Mouse (Mus musculus) right cerebral cortex, postnatal 25 days (tissue): ENCODE data around the gene Dact2.
A peak's percentile ranks its signal among the peaks of the same experiment; 100 is the strongest.

Experiments used
- DNase-seq: peaks from one replicate; pipeline ENCODE4 v3.0.0; 2022

Dact2 gene

DNA sequence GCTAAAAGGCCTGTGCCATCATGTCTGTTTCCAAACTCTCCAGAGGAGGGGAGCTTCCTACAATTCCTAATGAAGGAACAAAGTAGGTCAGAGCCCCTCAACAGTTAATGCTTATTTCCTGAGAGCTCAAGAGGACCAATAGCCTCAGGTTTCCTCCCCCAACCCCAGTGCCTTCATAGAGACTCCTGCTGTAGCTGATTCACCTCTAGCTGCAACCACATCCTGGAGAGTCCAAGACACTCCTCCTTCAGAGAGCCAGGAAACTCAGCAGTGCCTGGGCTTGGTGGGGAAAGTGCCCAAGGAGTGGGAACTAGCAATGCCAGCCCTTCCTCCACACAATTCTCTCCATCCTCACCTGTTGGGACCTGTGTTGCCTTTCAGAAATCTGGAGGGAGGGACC is 31.4 kb downstream of the Dact2 start:
- DNase-seq = no peak

DNA sequence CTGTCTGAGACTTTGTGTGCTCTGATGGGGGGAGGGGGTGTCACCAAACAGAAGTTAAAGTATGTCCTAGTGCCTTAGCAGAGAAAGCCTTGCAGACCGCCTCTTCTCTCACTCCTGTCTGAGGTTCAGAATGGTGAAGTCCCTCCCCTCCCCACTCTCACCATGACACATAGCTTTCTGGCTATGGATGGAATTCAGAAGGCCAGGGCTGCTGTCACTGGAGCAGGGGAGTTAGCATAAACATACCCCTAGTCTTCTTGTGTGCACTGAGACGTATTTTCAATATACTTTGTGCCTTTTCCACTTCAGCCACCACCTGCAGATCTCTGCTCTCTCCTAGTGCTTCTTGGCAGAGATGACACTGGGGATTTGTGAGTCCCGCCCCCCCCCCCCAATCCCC is 31.9 kb downstream of the Dact2 start:
- no peak for DNase-seq

DNA sequence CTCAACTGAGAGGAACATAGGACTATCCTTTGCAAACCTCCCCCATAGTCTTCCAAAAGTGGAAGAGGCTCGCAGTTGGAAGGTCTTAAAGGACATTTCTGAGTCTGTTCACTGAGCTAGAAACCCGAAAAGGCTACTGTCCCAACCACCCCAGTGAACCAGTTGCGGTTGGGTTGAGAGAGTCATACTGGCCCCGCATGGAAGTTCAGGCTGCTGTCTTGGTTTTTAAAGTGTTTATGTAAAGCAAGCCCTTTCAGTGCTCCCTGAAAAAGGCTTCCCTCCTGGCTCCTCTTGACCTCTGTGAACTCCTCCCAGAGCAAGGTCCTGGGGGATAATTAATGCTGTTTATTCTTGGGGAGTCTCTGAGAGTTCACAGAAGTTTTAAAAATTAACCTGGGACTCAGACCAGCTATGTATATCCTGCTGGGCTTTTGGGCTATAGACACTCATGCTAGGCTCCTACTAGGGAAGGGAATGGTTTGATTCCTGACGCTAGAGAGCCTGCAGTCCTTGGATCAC is 33.1 kb downstream of the Dact2 start:
- no peak for DNase-seq

DNA sequence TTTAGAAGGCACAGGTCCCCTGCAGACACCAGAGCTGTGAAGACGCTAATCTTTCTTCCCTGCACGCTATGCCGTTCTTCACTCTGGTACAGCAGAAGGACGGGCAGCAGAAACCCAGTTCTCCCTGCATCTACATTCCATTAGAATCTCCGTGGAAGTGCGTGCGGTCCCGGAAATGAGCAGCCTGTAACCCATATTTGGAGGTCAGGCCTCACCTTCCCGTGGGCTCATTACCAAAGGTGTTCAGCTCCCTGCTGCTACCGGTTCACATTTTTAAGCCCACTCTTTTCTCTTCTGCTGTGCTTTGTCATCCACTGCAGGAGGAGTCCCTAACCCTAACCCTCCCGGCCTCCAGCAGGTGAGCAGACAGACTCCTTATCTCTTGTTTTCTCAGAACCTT is 34.7 kb downstream of the Dact2 start:
- DNase-seq = no peak

DNA sequence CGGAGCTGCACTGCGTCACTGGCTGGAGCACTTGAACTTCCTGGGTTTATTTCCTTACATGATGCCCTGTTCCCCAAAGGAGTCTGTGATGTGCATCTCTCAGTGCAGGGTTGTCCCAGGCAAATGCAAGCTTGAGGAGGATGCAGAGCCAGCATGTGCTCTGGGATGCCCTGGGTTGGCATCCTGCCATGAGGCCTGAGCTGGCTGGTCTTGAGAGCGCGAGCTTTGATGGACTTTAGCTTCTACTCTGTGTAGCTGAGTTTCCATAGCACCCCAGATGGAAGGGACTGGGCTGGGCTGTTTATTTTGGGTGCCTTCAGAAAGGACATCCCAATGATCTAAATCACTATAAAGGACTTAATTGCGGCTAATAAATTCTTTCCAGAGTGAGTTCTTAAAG is 36.5 kb downstream of the Dact2 start:
- DNase-seq = no peak

DNA sequence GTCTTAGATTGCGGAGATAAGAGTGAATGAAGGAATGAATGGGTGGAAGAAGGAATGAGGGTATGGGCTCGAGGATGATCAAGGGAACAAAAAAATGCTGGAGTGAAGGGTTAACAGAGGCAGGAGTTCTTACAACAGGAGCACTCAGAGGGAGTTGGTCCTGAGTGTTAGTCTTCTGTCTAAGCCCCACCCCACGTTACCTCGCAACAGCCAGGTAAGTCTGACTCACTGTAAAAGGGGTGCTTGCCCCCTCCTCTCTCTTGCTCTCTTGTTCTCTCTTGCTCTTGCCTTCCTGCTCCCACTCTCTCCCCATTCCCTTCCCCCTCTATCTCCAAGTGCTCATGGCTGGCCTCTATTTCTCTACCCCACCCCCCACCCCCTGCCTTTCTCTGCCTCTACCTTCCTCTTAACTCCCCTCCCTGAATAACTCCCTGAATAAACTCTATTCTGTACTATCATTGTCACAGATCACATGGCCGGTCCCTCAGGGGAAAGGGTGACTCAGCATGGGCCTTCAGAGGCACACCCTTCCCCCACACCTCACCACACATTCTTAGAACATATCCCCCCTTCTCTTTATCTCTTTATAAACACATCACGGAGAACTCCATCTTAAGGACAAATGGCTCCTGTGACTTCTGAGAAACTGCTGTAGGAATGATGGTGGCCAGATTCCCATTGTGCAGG is 37.2 kb downstream of the Dact2 start:
- no peak for DNase-seq

DNA sequence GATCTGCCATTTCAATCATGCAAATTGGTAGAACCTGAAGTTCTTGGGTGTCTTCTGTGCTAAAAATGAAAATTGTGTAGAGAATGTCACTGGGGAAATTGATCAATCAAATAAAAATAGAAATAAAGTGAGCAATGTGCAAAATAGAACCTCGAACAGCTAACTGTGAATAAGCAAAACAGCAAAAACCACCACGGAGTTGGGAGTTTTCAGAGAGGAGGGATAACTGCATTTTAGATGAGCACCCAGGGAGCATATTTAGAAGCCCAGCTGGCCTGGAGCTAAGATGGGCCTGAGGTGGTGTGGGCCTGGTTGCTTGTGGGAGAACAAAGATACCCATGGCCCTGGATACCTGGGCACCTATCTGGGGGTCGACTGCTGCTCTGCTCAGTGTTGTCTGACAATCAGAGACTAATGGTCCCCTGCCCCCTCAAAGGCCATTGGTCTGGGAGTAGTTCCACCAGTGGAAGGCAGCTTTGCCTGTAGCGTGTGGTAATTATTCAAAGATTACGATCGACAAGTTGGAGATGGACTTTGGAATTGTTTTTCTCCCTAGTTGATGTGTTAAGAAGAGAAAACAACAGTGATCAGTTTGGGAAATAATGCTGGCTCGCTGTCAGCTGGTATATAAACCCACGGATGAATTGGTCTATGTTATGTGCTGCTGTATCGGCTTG is 38.0 kb downstream of the Dact2 start:
- DNase-seq = peak; percentile 22

DNA sequence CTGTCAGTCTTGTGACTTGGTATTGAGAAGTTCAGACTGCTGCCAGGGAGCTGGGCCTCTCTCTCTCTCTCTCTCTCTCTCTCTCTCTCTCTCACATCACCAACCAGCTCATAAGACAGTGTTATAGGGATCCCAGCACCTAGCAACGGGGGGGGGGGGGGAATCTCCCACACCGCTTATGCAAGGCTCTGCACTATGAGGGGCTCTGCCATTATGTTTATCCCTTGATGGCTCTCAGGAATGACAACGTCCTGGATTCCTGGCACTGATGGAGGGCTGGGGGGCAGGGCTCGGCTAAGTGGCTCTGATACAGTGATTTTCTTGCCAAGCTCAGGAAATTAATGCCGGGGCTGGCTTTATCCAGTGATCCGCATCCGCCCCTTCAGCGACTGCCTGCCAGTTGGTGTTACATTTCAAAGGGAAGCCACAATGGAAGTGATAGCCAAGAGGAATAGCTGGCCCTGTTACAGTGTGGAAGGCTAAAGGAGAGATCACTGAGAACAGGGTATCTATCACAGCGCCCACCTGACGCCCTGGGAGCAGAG is 38.7 kb downstream of the Dact2 start:
- DNase-seq = peak; percentile 62

DNA sequence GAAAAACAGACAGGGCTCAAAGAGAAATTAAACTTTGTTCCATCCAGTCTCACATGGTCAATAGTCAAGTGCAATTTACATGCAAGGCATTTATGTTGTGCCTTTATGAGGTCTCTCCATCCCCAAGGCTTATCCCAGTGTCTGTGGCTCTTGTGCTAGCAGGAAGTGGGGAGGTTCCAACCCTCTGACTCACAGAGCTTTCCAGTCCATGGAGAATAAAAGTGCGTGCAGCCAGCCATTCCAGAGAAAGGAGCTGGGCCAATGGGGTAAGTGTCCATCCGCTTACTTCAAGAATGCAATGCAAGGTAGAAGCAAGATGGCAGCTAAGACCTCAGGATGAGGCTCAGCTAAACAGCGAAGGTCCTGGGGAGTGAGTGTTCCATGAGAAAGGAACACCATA is 43.3 kb downstream of the Dact2 start:
- no peak for DNase-seq

DNA sequence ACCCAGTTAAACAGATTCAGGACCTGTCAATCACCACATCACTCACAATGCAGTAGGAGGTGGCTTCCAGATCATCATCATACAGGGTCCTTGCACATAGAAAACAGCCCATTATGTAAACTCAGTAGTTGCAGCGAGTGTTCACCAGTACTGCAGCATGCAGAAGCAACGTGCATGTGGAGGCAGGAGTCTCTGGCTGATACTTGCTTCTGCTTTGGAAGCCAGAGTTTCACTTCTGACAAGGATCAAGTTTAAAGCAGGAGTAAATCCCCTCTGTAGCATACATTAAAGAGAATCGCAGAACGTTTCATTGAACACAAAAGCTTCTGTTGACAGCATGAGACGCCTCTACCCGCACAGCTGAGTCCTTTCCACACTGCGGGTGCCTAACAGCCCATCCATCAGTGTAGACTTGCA is 46.3 kb downstream of the Dact2 start:
- DNase-seq = no peak
